Mouse (Mus musculus): ENCODE data around the gene Myl9.
"Not testable (repeated sequence)": the region's sequence is repeated elsewhere in the genome, so short reads cannot be mapped to it uniquely, and the experiment has no call there.

The Myl9 gene

DNA sequence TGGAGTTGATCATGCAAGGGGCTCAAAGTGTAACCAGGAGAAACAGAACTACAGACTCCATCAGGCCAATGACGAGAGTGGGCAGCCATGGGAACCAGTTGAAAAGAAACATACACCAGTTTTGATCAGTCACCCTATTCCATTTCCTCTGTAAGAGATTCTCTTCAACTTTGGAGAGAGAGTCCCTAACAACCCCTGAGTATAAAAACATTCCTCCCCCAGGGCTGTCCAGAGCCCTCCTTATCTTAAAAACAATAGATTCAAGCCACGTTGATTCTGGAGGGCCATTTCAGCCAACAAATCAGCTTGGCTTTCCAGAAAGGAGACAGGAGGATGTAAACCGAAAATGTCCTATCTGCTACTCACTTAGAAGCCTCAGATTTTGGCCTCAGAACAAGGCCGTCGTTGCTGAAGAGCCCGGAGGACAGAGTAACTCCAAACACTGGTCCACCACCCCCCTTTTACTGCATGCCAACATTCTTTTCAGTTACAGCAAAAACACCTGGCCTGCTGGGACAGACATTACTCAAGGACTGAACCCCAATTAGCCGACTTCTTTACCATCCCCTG, 8.9 kb downstream of the Myl9 start:
- no peak for DNase-seq (ENCODE audit: low read depth)

DNA sequence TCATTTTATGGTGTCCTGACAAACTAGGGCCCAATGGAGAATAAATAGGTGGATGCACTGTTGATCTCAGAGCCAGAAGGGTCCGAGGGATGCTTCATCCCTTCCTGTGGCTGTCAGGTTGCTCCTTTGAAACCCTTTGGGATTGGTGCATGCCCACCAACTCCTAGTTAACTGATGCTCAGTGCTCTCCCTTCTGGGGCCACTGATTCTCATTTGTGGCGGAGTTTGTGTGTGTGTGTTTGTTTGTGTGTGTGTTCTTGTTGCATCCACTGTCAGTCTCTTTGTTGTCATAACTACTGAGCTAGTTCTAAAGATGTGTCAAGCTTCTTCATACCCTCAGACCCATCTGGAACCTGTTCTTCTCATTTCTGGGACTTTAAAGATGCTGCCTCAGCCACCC, 9.7 kb downstream of the Myl9 start:
- no peak for DNase-seq (ENCODE audit: low read depth)

DNA sequence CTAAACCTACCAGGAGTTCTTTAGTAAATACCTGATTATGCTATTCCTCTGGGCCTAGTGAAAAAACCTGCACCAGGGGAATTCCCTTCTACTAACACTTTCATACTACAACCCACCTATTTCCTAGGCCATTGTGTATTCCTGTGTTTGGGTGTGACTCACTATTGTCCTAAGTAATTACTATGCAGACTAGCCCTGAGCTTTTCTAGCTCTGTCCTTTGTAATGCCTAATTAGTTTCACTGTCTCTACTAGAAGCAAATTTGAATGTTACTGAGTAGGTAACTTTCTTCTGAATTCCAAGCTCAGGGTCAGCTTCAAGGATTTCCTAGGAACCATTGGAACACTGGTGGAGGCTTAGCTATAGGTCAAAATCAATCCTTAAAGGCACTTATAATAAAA, 11.1 kb downstream of the Myl9 start:
- not testable (repeated sequence) for DNase-seq (ENCODE audit: low read depth)

DNA sequence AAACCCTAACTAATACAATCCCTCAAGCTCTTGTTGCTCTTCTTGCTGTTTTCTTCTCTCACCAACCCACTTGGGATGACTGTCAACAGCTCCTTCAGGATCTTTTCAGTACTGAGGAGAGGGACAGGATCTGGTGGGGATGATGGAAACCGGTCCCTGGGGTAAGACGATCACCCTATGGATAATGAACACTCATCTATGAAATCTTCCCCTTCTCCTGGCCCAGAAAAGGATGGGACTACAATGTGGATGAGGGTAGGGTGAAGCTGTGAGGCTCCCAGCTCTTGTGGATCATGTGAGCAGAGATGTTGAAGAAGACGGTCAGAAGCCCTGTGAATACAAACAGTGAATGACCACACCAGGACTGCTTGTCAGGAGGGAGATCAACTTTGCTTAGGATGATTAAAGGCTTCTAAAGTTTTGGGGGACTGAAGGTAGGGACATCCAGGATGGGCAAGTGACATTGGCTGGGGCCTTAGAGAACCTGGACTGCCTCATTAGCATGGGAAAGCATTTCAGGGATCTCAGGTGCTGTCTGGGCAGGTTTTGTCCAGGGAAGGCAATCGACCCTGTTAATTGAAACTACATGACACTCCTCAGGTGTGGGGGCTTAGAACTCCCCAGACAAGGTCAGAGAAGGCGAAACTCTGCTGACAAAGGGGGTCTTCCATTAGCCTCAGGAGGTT, 12.0 kb downstream of the Myl9 start:
- no peak for DNase-seq (ENCODE audit: low read depth)

DNA sequence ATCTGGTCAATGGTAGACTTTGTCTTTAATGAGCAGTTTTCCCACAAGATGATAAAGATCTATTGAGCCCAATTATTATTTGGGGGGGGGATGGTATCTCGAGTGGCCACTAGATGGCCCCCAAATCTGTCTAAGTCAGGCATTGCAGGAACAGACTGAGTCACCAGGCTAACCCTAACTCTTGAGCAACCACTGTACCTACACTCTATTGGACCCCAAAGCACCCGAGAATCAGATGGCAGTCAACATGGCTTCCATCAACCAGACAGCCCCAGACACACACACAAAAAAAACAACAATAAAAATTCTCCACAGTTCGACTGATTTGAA, 12.5 kb downstream of the Myl9 start:
- DNase-seq (ENCODE audit: low read depth) = peak; percentile 56

DNA sequence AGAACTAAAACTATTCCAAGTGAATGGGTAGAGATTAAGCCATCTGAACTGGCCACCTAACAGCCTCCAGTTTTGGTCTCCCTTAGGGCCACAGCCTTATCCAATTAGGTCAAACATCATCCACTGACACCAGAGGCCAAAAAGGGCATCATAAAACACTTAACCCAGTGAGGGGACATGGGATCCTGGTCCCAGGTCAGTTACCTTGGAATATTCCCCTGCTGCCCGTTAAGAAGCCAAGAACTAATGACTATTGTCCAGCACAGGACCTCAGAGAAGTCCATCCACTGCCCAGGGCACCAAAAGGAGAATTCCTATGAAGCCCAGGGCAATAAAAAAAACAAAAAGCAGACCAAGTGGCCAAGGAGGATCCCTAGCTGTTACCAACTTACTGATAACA, 13.6 kb downstream of the Myl9 start:
- no peak for DNase-seq (ENCODE audit: low read depth)

DNA sequence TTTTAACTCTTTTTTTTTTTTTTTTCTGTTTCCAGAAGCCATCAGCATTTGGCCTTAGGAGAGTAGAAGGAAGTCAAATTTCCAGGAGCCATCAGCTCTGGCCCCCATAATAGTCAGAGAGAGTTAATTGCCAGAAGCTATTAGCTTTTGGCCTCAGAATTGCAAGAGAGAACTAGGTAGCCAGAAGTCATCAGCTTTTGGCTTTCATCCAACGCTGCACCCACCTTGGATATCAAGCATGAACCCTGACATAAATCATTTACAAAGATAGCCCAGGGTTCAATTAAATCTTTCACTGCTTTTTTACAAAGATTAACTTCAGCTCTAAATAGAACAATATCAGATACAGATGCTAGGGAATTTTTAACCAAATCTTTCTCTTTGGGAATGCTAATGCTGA, 23.3 kb downstream of the Myl9 start:
- DNase-seq (ENCODE audit: low read depth) = no peak

DNA sequence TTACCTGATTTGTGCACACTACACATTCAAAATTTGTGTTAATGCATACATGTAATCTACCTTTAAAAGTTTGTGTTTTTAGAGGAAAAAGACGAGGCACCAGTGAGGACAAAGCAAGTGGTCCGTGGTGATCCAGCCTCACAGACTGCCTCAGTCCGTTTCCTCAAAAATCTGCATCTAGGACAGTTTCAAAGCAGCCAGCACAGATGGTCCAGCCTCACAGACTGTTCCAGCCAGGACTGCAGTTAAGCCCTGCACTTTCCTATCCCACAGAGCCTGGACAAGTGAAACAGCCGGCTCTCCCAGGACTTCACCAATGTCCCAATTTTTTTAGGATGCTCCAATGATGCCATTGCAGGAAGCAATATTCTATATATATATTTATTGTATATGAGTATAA, 25.8 kb downstream of the Myl9 start:
- DNase-seq (ENCODE audit: low read depth) = no peak

DNA sequence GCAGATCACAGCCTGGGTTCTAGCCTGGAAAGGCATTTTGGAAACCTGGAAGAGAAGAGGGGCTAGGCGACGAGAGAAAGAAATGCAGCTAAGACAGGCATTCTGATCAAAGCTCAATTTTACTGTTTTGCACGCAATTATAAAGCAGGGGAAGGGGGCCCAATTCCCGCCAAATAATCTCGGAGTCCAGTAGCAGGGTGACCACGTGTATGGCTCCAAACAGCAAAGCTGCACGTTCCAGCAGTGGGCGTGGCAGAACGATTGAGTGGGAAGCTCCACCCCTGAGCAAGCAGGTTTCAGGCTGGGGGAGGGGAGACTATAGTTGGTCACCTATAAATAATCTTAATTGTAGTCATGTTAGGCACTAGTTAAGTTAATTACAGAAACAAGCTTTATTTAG, 26.9 kb downstream of the Myl9 start:
- not testable (repeated sequence) for DNase-seq (ENCODE audit: low read depth)

DNA sequence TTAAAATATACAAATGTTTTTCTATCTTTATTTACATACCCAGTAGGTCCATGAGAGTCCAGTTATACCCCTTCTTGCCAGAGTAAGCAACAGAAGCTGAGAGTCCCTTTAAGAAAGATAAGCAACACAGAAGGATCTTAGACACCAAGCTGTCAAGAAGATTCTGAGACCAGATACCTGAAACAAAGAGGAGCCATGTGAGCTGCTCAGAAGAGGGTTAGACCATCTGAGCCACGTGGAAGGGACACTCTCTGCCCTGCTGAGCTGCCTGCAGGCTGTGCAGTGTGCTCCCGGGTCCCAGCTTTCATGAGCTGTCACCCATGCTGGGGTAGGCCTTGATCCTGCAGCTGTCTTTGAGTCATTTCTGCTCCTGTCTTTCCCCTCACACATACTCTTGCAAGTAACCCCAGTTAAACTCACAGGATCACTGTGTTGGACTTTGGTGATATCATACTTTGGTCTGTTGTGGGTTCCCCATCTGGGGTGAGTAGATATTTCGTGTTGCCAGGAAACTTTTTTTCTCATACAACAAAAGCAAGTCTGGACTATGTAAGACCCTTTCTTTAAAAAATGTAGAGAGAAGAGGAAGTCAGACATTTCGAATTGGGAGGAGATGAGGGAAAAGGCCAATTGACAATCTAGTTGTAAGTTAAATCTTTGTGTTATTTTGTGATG, 28.6 kb downstream of the Myl9 start:
- no peak for DNase-seq (ENCODE audit: low read depth)

DNA sequence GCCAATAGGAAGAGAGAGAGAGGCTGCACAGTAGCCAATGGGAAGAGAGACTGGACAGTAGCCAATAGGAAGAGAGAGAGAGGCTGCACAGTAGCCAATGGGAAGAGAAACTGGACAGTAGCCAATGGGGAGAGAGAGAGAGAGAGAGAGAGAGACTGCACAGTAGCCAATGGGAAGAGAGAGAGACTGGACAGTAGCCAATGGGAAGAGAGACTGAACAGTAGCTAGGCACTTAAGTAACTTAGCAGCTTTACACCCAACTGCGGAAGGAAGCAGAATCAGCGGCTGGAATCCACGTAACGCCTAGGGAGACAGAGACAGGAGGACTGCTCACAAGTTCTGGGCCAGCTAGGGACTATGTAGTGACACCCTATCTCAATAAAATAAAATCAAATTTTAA, 29.4 kb downstream of the Myl9 start:
- DNase-seq (ENCODE audit: low read depth) = no peak

DNA sequence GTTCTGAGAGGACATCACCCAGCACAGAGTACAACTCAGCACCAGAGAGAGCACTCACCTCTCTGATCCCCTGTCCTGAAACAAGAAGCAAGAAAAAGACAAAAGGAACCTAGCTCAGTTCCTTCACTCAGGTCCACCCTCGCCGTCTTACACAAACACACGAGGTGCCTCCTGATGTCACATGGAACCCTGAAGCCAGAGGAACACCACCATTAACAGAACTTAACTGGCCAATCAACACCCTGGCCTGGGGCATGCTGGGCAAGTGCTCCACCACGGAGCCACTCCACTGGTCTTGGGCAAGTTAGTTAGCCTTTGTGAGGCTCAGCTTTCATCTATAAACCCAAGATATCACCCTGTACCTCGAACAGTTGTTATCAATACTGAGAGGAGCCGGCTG, 31.7 kb downstream of the Myl9 start:
- DNase-seq (ENCODE audit: low read depth) = no peak

DNA sequence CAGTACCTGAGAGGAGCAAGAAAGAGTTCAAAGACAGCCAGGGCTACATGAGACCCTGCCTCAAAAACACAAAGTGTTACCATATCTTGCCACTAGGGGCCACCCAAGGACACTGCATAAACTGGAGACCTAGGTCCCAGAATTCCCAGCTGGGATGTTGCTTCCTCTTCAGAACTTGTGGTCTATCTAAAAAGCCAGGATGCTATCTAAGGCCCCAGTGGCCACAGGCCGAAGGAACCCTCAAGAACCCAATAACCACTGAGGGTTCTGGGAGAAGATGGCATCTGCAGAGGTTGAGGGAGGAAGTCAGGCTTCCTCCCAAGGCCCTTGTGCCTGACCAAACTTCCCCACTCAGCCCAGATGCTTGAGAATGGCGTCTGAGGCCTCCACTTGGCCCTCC, 34.4 kb downstream of the Myl9 start:
- peak; percentile 71 for DNase-seq (ENCODE audit: low read depth)

DNA sequence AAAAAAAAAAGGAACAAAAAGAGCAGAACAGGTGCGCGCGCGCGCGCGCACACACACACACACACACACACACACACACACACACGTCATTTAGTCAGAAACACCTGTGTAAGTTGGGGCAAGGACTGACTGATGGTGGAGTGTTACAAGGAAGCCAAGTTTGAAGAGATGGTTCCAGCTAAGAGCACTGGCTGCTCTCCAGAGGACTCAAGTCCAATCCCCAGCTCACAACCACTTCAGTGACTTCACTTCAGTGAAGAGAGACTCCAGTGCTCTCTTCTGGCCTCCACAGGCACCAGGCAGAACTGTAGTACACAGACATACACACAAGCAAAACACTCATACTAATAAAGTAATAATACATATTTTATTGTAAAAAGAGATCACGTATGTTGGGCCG, 35.5 kb downstream of the Myl9 start:
- DNase-seq (ENCODE audit: low read depth) = no peak

DNA sequence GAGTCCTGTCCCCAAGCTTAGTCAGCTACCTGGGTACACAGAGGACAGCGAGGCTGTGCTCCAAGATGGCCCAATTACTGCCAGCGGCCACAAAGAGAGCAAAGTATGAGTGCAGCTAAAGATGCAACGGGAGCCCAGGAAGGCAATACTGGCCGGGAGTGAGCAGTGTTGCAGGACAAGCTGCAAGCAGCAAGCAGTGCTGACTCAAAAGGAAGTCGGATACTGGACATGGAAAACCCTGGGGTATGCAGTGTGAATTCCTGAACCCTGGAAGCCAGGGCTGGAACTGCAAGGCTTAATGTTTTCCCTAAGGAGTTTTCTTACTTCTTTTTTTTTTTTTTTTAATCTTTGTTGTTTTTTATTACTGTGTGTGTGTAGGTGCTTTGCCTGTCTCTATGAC, 36.3 kb downstream of the Myl9 start:
- no peak for DNase-seq (ENCODE audit: low read depth)

DNA sequence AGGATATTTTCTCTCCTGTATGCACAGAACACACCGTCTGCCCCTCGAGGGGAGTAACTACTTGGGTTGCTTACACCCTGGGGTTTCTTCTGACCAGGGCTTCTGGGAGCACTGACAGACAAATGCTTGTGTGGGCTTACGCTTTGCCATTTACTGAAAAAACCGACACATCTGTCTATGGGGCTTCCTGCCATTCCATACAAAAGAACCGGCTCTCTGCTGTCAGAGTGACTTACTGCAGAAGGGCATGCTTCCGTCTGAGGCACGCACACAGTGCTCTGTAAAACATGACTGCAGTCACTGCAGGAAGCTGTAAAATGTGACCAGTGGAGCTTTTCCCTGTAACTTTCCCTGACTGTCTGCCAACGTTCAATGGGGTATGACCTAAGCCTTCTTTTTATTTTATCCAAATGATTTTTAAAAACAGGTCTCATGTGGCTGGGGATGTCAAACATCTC, 39.2 kb downstream of the Myl9 start:
- DNase-seq (ENCODE audit: low read depth) = no peak

DNA sequence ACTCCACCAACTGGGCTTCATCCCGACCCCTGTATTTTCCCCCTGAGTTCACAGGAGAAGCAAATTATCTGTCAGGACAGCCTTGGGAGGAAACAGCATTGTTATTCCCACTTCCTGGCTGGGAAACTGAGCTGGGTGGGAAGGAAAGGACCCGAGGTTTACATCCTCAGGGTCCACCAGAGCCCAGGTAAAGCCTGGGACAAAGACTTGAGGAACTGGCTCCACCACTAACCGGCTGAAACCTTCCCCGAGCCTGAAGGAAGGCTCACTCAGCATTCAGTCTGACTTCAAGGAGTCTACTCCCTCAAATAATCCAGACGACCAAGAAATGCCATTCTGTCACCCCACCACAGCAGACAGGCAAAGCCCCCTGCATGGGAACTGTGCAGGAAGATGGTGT, 39.7 kb downstream of the Myl9 start:
- DNase-seq (ENCODE audit: low read depth) = no peak

DNA sequence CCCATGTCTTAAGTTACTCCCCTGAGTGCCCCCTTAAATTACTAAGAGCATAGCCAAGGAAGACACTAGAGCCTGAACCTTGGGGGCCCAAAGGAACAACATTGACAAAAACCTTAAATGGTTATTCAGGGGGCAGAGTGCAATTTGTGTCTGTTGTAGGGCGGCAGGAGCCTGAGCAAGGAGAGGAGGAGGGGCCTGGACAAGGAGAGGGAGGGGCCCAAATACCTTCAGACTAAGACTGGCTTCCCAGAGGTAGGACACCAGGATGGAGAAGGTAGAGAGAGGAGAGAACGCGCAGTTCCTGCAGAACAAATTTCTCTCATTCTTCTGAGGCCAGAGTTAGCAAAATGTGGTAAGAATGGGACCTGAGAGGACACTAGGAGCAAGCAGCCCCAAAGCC, 40.2 kb downstream of the Myl9 start:
- no peak for DNase-seq (ENCODE audit: low read depth)

DNA sequence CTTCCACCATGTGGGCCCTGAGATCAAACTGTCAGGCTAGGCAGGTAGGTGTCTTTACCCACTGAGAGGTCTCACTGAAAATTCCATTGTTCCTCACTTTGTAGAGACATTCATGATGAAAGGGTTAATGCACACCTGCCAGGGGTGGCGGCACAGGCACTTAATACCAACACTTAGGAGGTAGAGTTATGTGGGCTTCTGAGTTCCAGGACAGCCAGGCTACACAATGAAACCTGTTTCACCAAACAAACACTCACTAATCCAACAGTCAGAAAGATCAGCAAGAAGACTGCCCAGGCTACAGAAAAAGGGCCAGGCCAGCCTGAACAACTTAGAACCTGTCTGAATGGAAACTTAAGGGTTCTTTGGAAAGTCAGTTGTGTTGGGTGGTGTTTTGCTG, 40.9 kb downstream of the Myl9 start:
- DNase-seq (ENCODE audit: low read depth) = no peak

DNA sequence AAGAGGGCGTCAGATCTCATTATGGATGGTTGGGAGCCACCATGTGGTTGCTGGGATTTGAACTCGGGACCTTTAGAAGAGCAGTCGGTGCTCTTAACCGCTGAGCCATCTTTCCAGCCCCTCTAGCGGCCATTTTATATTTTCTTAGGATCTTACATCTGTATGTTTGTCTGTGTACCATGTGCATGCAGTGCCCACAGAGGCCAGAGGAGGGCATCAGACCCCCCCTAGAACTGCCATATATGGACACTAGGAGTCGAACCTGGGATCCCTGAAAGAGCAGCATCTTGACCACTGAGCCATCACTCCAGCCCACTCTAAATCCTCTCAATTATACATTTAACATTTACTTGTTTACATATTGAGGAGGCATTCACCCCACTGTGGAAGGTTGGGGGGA, 49.9 kb downstream of the Myl9 start:
- DNase-seq (ENCODE audit: low read depth) = not testable (repeated sequence)

All from naive thymus-derived CD4-positive, alpha-beta T cell, adult 2 months (primary cell).